Mouse (Mus musculus): ENCODE results near the gene Dgki.

DNA sequence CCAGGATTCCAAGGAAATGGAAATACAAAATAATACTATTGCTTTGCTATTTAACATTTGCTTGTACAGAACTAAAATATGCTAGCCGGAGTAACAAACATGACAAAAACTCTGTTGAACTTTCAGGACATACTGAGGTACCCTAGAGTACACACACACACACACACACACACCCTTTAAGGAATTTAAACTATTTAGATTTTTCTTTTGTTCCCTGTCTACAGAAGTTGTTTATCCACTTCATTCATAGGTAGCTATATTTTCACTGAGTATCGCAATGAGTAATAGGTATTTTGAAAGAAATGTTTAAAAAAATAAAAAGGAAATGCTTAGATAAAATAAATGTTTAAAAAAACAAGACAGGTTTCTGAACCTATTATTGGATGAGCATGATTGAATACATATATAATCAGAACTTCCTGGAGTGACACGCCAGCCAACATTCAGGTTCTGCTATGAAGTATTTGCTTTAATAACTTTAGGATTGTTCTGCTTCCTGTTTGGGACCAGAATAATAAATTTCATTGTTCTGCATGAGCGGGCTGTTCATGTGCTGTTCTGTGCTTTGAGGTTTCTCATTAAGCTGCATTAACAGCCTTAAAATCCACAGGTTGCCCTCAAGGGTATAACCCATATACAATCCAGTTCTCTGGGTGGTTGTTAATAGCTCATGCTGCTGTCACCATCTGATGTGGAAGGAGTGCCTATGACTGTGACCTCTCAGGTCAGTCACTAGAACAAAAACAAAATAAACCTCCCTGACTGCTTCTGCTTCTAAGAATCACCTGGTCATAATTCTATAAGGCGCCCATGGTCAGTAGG lies 457.7 kb downstream of the Dgki start:
- TF ChIP-seq ZNF384 (IDR thresholded peaks at IDR 0.05; ENCODE audit: low read depth, low read length) (no peak), ZC3H11A (IDR thresholded peaks at IDR 0.05; ENCODE audit: borderline replicate concordance, low read depth, low read length) (no peak), HCFC1 (IDR thresholded peaks at IDR 0.05; ENCODE audit: borderline replicate concordance, insufficient read depth, low read length) (no peak), CHD2 (IDR thresholded peaks at IDR 0.05; ENCODE audit: low read depth, low read length) (no peak), MAFK (IDR thresholded peaks at IDR 0.05; ENCODE audit: insufficient read depth, low read depth, low read length) (no peak)

Measured in ES-E14 (cell line).